Mouse (Mus musculus) right cerebral cortex, postnatal 10 days (tissue): ENCODE data around the gene Ppp2r5b.

Experiments
- DNase-seq, 2 experiments: peaks; one replicate each; pipeline ENCODE4 v3.0.0; 2021; ENCODE audit warnings: low spot score in 2 of 2

The Ppp2r5b gene

DNA sequence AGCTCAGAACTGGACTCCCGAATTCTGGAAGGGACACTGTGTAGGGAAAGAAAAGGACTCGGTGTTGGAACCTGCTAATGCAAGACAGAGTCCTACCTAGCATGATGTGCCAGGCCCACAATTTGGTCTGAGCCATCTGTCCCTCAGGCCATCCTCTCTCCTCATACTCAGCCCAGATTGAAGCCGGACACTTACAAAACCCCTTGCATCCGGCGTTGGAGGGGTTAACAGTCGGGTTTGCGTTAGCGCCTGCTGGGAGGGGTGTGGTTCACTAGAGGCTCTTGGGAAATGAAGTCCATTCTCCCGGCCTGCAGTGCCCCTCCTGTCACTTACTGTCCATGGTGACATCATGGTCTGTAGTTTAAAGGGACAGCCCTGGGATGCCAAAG lies 375 bp upstream of the Ppp2r5b start:
- DNase-seq: peak; percentile 96

DNA sequence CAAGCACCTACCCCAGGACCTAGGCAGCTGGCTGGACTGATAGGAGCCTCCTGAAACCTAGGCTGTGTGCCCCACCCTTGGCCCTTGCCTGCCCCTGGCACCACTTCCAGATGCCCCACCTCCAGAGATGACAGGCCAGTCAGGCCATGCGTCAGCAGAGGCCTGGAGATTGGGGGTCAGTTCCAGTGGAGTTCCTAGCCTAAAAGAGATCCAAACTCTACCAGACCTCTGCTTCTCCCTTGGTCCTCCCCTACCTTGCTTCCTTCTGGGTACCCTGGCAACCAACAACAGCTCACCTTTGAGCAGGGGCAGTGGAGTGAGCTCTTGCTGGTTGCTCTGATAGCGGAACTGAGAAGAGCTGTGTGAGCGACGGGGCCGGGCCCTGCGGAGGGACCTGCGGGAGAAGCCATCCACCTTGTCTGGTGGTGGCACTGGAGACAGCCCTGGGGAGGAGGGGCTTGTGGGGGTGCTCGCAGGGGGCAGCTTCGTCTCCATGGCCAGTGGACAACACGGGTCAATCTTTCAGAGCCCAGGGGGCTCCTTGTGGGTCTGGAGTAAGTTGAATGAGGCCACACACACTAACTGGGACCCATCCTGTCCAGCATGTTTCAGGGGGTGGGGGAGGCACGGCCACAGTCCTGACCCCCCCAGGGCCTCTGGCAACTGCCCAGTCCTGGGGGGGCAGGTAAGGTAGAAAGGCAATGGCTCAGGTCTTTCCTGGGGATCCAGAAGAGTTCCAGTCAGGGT lies 1.2 kb downstream of the Ppp2r5b start:
- DNase-seq: peak; percentile 38 to 46

DNA sequence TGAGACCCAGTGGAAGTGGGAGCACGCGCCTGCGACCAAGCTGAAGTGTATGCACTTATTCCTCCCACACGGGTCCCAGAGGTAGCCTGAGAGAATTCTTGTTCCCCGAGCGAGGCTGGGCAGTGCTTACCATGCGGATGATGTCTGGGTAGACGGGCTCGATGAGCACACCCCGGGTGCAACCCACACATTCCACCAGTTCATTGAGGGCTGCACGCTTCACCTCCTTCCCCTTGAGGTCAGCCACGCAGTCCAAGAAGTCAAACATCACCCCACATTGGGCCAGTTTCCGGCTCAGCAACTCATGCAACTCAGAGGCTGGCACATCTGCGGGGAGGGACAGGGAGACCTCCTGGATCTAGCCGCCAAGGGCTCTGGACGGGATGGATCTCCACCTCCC lies 2.0 kb downstream of the Ppp2r5b start:
- DNase-seq: peak in 1 of 2 experiments; percentile 31

DNA sequence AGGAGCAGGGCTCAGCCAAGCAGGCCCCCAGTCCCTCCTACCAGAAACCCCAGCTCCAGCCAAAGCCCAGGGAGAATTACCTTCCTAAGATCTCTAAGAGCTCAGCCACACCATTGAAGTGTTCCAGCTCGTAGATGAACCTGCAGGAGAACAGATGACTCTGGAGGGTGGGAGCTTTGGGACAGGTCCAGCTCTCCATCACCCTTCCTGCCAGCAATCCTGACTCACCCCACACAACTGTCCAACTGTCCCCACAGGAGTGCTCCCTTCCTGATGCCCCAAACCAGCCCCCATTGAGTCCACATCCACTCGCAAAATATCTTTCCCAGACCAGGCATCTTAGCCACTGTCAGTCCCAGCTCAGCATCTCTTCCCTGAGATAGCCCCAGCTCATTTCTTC lies 4.6 kb downstream of the Ppp2r5b start:
- no peak for DNase-seq

DNA sequence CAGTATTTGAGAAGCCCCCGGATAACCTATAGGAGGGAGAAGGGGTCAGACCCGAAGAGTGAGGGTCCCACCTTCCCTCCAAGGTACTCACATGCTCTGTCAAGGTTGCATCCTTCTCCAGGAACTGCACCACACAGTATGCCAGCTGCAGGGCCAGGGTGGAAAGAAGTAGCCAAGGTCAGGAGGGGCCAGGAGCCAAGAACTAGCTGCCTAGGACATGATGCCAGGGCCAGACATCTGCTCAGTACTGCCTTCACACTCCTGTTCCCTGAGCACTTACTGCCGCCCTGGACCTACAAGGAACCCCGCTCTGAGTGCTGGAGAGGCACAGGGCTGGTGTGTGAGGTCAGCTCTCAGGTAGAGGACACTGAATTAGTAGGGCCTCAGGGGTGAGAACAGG lies 5.3 kb downstream of the Ppp2r5b start:
- DNase-seq: peak in 1 of 2 experiments; percentile 27

DNA sequence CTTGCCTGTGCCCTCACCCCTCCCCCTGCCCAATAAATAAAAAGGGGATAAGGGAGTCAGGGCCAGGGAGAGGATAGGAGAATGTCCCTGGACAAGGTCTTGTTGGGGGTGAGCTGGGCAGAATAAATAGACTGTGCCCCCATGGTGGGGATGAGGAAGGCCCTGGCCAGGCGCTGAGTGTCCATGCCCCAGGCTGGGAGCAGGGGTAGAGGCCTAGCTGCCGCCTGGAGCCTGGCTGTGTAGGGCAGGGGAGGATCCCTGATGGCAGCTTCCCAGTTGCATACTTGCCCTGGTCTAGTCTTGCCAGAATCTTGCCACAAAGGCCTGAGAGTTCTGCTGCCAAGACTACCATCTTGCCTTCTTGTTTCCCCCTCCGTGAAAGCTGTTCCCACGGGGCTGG lies 7.8 kb downstream of the Ppp2r5b start:
- DNase-seq: peak; percentile 44 to 52

DNA sequence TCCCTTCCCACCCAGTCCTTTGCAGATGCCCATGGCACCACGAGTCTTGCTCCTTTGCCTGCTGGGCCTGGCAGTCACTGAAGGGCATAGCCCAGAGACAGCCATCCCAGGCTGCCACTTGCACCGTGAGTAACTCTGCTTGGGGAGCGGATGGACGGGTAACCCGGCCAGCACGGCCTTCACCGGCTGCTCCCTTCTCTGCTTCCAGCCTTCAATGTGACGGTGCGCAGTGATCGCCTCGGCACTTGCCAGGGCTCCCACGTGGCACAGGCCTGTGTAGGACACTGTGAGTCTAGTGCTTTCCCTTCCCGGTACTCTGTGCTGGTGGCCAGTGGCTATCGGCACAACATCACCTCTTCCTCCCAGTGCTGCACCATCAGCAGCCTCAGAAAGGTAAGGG lies 8.9 kb downstream of the Ppp2r5b start:
- DNase-seq: peak in 1 of 2 experiments; percentile 21

DNA sequence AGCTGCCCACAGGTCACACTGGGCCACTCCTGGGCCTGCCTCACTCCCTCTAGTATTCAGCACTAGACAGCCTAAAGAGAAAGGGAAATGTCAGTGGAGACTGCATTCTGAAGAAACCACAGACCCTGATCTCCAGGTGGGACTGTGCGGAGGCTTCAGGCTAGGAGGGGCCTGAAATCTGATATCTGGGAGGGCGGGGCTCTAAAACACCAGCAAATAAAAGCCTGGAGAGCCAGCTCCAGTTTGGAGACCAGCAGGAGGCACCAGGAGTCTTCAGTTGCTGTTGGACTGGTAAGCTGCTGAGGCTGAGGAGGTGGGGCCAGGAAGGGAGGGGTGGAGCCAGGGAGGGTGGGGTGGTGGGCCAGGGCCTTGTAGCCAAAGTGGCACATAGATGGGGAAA lies 9.5 kb downstream of the Ppp2r5b start, which contains the start of gene Gpha2:
Gene Gpha2, plus strand, starts transcription at position 246 of the 400 bp plus-strand sequence.
- peak in 1 of 2 experiments; percentile 17 for DNase-seq

DNA sequence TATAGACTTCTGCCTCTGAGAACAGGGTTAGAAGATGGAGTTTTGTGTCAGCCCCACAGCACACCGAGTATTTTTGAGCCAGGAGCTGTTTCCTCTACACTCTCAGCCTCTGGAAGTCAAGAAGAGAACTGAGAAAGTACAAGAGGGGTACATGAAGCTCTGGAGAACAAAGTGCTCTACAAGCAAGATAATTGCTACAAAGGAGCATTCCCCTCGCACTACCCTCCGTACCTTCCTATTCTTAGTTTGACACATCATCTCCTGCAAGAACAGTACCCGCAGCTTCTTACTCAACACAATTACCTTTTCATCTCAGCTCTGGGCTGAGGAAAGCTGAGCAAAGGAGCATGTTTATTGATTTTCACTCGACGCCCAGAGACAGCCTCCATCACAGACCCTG lies 17.1 kb downstream of the Ppp2r5b start:
- no peak for DNase-seq

DNA sequence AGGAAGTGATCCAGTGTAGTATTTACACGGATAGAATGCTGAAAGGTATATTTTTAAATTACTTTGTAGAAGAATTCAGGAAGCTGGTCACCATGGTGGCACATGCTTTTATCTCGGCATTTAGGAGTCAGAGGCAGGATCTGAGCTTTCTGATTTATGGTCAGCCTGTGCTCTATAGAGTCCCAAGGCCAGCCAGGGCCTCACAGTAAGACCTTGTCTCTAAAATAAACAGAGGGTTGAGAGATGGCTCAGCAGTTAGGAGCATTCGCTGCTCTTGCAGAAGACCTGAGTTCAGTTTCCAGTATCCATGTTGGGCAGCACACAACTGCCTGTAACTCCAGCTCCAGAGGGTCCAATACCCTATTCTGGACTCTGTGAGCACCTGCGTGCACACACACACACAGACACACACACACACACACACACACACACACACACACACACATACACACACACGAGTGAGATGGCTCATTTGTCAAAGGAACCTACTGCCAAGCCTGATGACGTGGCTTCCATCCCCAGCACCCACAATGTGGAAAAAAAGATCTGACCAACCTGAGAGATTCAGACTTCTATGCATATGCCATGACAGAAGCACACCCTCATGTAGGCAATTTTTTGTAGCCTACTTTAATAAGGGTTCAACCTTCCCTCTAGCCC lies 19.5 kb downstream of the Ppp2r5b start:
- DNase-seq: no peak

DNA sequence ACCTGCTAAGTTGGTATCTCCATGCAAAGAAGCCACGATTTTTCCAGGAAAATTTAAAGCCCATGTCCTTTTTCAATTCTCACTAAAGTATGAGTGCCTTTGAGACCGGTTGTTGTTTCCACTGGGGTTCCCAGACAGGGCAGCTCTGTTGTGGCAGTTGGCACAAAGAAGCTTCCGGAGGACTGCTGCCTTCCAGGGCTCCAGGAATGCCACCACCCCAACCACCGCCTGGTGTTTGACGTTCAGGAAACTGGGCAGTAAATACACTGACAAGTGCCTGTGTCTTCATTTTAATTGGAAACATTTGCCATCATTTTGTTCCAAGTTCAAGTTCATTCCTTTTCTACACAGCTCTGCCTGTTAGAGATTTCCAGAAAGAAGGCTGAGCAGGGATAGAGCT lies 29.0 kb downstream of the Ppp2r5b start:
- no peak for DNase-seq

DNA sequence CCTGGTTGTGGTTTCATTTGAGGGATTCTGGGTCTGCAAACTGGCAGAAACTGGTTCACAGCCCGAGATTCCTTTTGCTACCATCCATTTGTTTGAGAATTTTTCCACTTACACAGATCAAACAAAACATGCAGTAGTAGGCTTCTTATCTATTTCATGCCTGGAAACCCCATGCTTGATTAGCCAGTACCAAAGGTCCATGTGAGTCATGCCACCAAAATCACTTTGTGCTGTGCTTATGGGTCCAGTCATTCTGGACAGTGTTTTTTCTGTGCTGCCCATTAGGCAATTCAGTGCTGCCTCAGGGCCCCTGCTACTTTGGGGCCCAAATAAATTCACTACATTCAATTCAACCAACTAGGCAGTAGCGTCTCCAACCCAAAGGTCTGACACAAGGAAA lies 31.4 kb downstream of the Ppp2r5b start:
- DNase-seq: no peak

DNA sequence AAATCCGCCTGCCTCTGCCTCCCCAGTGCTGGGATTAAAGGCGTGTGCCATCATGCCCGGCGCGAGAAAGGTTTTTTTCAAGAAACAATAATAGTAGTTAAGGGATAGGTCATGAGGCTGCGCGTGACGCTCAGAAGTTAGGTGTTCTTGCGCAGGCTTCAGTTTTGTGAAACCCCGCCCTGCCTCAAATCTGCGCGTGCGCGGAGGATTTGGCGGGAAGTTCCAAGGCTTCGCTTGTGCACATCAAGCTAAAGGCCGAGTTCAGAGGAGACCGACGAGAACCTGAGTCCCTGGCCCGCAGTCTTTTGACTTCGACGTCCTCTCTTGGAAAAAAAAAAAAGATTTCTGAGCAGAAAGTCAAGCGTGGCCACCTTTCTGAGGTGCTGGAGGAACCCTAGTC lies 51.5 kb downstream of the Ppp2r5b start, which contains the start of gene Majin:
Gene Majin, plus strand, starts transcription at position 258 of the 400 bp plus-strand sequence.
- no peak for DNase-seq

DNA sequence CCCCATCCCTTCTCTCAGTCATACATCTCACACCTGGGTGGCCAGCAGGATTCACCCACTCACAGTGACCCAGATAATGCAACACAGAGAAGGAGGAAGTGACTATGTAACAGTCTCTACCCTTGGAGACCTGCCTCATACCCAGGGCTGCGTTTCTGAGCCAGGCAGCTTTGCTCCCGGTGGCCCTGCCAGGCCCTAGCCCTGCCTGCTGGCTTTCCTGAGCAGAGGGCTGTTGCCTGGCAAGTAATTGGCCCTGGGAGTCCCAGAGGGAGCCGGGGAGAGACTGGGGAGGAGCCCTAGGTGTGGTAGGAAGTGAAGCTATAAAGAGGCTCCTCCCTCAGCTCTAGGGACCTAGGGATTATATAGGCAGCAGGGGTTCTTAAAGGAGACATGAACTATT lies 53.1 kb downstream of the Ppp2r5b start:
- no peak for DNase-seq

DNA sequence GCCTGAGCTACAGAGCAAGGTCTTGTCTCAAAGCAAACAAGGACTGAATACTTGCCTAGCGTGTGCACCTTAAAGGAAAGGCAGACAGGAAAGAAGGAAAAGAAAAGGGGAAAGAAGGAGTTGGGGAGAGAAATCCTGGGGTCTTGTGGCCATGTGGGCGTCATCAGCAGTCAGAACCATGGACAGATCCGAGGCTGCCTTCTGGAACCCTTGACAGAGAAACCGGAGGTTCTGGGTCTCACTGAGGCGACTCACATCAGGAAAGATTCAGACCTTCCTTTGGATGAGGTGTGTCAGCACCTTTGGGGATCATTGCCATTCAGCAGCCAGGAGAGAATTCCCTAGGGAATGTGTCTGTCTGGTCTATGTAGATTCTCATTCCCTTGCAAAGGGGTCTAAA lies 54.0 kb downstream of the Ppp2r5b start:
- DNase-seq: no peak

DNA sequence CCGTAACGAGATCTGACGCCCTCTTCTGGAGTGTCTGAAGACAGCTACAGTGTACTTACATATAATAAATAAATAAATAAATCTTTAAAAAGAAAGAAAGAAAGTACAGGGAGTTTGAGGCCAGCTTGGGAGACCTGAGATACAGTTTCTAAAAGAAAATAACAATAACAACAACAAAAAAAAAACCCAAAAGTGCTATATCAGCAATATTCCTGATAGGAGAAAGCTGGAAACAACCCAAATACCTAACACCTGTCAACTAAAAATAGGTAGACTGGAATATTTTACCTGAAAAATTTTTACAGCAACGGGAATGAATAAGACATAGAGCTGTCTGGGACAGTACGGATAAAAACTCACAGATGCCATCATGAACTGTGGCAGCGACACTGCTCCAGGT lies 56.9 kb downstream of the Ppp2r5b start:
- DNase-seq: no peak
